Mouse (Mus musculus): Measurements from ENCODE around the gene Cpsf4l.

DNA sequence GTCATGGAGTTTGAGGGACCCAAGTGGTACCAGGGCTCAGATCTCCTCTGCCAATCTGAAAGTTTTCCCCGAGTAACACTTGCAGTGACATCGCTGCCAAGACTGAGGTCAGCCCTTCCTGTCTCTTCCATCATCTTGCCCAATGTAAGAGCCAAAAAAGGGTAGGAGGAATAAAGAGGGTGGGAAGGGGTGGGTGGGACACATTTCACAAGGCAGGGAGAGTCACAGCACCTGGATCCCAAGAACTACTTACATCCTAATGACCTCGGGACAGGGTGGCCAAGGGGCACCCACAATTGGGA, 27.7 kb upstream of the Cpsf4l start:
- TF ChIP-seq GATA1 (IDR thresholded peaks at IDR 0.05; ENCODE audit: borderline replicate concordance, low read length), result no peak
- no peak for TF ChIP-seq FLI1 (IDR thresholded peaks at IDR 0.05; ENCODE audit: low read length)
